In the genomic region with DNA sequence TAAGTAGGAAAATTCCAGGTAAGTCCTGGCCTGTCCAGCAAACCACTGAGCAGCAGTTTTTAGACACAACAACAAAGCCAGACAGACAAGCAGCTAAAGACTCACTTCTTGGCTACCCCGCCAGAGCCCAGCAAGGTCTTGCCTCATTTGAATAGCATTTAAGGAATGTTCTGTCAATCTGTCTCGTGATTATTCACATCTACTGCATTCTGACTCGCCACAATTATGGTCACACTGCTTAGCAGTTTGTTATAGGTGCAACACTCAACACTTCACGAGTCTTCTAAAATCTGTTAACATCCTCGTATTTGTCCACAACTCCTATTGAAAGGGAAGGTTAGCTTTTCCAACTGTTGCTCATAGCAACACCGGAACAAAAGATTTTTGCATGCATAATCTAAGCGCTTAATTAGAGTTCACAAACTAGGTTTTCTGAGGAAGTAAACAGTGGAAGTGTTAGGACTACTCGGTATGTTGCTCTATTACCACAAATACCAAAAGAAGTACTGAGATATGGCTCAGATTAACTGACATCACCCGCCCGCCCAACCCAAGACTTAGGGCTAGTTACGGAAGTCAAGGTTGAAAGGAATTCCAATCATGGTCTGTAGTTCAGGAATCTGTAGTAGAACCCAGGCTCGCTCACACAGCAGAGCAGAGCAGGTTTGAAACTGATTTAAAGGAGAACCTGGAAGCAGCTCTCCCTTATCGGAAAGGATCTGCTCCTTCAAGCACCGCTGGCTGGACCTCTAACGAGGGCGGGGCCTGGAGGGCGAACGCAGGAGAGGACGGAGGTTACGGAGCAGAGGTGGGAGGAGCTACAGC, we compare ENCODE assay signal across 9 mouse cellular contexts. TPM values are rescaled to one million over a fixed set of nuclear protein-coding genes. Genes with fewer than 3 reads are reported as not detected.
DNase-seq lines count a peak whose midpoint lies in the region; ATAC-seq lines count a peak whose summit lies in the region.
"Had no signal": no experiment of that assay in that cellular context is flagged by ENCODE, and none has a peak within 500 bp of the region (broad histone marks: within the 10 kb centered on the region; RNA-seq: fewer than 3 reads in every experiment).

No protein-coding gene starts in this region.

- peak overlapping the region; percentile 32 for H3K4me3 ChIP-seq in forebrain, embryonic 11.5 days (ENCODE audit: low read depth, low read length)
- H3K4me3 ChIP-seq in limb, embryonic 10.5 days = peak overlapping the region; percentile 40
- H3K4me3 ChIP-seq in midbrain, embryonic 11.5 days (ENCODE audit: low read depth, low read length) = peak overlapping the region; percentile 36

- no peaks in the 10 kb centered on the region; the same call in 1 of the 2 replicates for H3K36me3 ChIP-seq in forebrain, embryonic 11.5 days (ENCODE audit: control insufficient read depth, insufficient read depth, low read length)
- peaks cover 7% of the 10 kb centered on the region for H3K36me3 ChIP-seq in limb, embryonic 10.5 days
- H3K36me3 ChIP-seq in midbrain, embryonic 11.5 days (ENCODE audit: control insufficient read depth, insufficient read depth, low read length) = no peaks in the 10 kb centered on the region

- intact Hi-C loops in heart, postnatal 14 days (cut with DNase I) = loop anchor here (2.0 kb wide), 1 partner anchor 16 kb away; a partner anchor contains a TSS

- H3K9me3 ChIP-seq in forebrain, embryonic 11.5 days (ENCODE audit: control insufficient read depth, low read length) = no peaks in the 10 kb centered on the region
- H3K9me3 ChIP-seq in limb, embryonic 10.5 days (replicated peaks) = no peaks in the 10 kb centered on the region
- H3K9me3 ChIP-seq in midbrain, embryonic 11.5 days (ENCODE audit: control insufficient read depth, low read length) = no peaks in the 10 kb centered on the region
- H3K9me3 ChIP-seq: G1E had no signal

- peak; percentile 77 for ATAC-seq in forebrain, embryonic 11.5 days (replicated peaks; ENCODE audit: low FRiP score)
- peak; percentile 80 for ATAC-seq in midbrain, embryonic 11.5 days (ENCODE audit: low FRiP score)

- peaks cover 10% of the 10 kb centered on the region; the same call in 1 of the 2 replicates for H3K4me1 ChIP-seq in forebrain, embryonic 11.5 days (replicated peaks; ENCODE audit: control insufficient read depth, insufficient read depth, low read length)
- H3K4me1 ChIP-seq in limb, embryonic 10.5 days = peaks cover 16% of the 10 kb centered on the region
- peaks cover 9% of the 10 kb centered on the region for H3K4me1 ChIP-seq in midbrain, embryonic 11.5 days (ENCODE audit: control insufficient read depth, insufficient read depth, low read length)

- H3K27ac ChIP-seq in forebrain, embryonic 11.5 days (ENCODE audit: low read depth, low read length) = peak overlapping the region; percentile 66; the same call in 1 of the 2 replicates
- 0 out of 2 replicates have a peak overlapping the region, but pooled peaks have one; percentile 36 for H3K27ac ChIP-seq in limb, embryonic 10.5 days
- no peak overlapping the region for H3K27ac ChIP-seq in midbrain, embryonic 11.5 days (ENCODE audit: low read depth, low read length)

- no peaks in the 10 kb centered on the region for H3K27me3 ChIP-seq in forebrain, embryonic 11.5 days (ENCODE audit: control insufficient read depth, insufficient read depth, low read length)
- H3K27me3 ChIP-seq in limb, embryonic 10.5 days (ENCODE audit: low read depth, poor library complexity, severe bottlenecking) = no peaks in the 10 kb centered on the region
- H3K27me3 ChIP-seq in midbrain, embryonic 11.5 days (ENCODE audit: control insufficient read depth, insufficient read depth, low read length) = no peaks in the 10 kb centered on the region

- WGBS in forebrain, embryonic 11.5 days = 10% methylated on average over 20 of the region's 20 CpGs
- WGBS in limb, embryonic 10.5 days = 28% methylated on average over 20 of the region's 20 CpGs
- 13% methylated on average over 20 of the region's 20 CpGs for WGBS in midbrain, embryonic 11.5 days

- peak; percentile 50 for DNase-seq in ovary, adult 18-20 months (ENCODE audit: low spot score)
- no peak for DNase-seq in ovary, postnatal 10 days (ENCODE audit: low spot score)
- peak; percentile 71 for DNase-seq in forebrain, embryonic 11.5 days (ENCODE audit: low spot score)
- peak; percentile 50 to 71 for DNase-seq in heart, postnatal 14 days
- DNase-seq in limb, embryonic 10.5 days (ENCODE audit: low spot score) = peak; percentile 57
- peak; percentile 92 for DNase-seq in midbrain, embryonic 11.5 days (ENCODE audit: low spot score, missing footprints)
- no peak for DNase-seq in spleen, postnatal 4 days (ENCODE audit: low spot score in 2 of 2)
- DNase-seq in T-cell, adult 2 months (ENCODE audit: low spot score) = no peak

- H3K9ac ChIP-seq in forebrain, embryonic 11.5 days (ENCODE audit: low read length) = peak overlapping the region; percentile 44
- peak overlapping the region; percentile 18; the same call in 1 of the 2 replicates for H3K9ac ChIP-seq in midbrain, embryonic 11.5 days (ENCODE audit: low read length)

- H3K4me2 ChIP-seq in forebrain, embryonic 11.5 days (ENCODE audit: low read depth, low read length, severe bottlenecking) = peak overlapping the region; percentile 77
- H3K4me2 ChIP-seq in midbrain, embryonic 11.5 days = peak overlapping the region; percentile 61

RNA-seq across cellular contexts. Expression of a gene that starts 16.4 kb away (rescaled TPM):
- polyA plus RNA-seq in forebrain, embryonic 11.5 days (2014; fragmentation: Nextera tagmentation; extraction: Ambion mirVana) = 9.4 and 10.3 TPM in 2 replicates
- total RNA-seq in heart, postnatal 14 days (2021) = 10 to 100 TPM; 33.2 to 33.4 TPM
- polyA plus RNA-seq in limb, embryonic 10.5 days (2016; fragmentation: Nextera tagmentation; extraction: Ambion mirVana) = 9.7 and 11.7 TPM in 2 replicates
- polyA plus RNA-seq in midbrain, embryonic 11.5 days (2014; fragmentation: Nextera tagmentation; extraction: Ambion mirVana) = 6.0 and 6.2 TPM in 2 replicates

Comparison
In these comparisons a context has a peak if more than half of its experiments do, and no peak if none do; other contexts are left out.
1. DNase-seq: peak in ovary, adult 18-20 months (single experiment), forebrain, embryonic 11.5 days (single experiment), heart, postnatal 14 days (2 of 2), limb, embryonic 10.5 days (single experiment) and midbrain, embryonic 11.5 days (single experiment); none in ovary, postnatal 10 days (single experiment), spleen, postnatal 4 days (0 of 2) and T-cell, adult 2 months (single experiment).
2. Peak in every context shown above with its lines, with median percentiles within 50 percentile points of each other: H3K4me3 ChIP-seq.